Mouse (Mus musculus) lung, adult 2 months (tissue): ENCODE measurements around the gene Cit. TPM values are rescaled to one million over a fixed set of nuclear protein-coding genes. Genes with fewer than 3 reads are reported as not detected.

ENCODE experiments used
- DNase-seq: peaks from one replicate; pipeline ENCODE4 v3.0.0; 2022
- H3K4me1 ChIP-seq: fragments of 200-500 bp; 2 replicates; pipeline ENCODE4 v1.6.1; 2011; ENCODE audit warnings: low read length; ENCODE audit not compliant: control insufficient read depth, insufficient read depth
- H3K4me3 ChIP-seq: fragments of 200-500 bp; replicated peaks from 2 replicates; pipeline ENCODE3; 2011; ENCODE audit warnings: low read depth, mild to moderate bottlenecking, control low read depth, low read length; ENCODE audit errors: extremely low read depth
- CTCF ChIP-seq: fragments of 200-500 bp; IDR thresholded peaks from 2 replicates; pipeline ENCODE4 v1.5.1; 2011; ENCODE audit warnings: mild to moderate bottlenecking, low read length, control low read depth; ENCODE audit not compliant: insufficient read depth
- POLR2A ChIP-seq: fragments of 200-500 bp; IDR thresholded peaks from 2 replicates; pipeline ENCODE4 v1.6.1; 2011; ENCODE audit warnings: low read depth, mild to moderate bottlenecking, control low read depth, low read length, borderline replicate concordance; ENCODE audit errors: extremely low read depth
- WGBS: fragments of 180-500 bp; shearing (Covaris S2); methylation state at CpG from one replicate; pipeline ENCODE4 v1.1.7; 2018; 5-methylcytosine and 5-hydroxymethylcytosine counted together
- polyA plus RNA-seq: library from polyadenylated mRNA; depleted of rRNA; stranded (reverse); fragments of >200 nt; gene quantifications from 2 replicates; pipeline ENCODE4 v1.2.3, GENCODE M21; 2012

Gene Cit
- polyA plus RNA-seq, 1 experiment = 4.0 TPM

DNA sequence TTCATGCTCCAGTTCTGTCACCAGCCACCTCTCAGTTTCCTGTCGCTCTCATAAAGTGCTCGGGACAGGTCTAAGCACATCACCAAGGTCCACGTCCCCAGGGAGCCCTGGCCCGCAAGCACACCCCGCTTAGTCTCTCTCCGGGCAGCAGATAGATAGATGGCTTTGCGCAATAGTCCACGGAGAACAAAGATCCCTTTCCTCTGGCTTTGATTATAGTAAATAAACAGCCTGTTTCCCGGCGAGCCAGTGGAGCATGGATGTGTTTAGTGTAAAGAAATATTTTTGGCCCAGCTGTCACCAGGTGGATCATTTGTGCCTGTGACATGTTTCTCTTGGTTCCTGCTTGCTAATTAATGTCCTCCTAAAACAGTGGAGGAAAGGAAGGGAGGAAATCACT, 132.2 kb downstream of the Cit start:
- DNase-seq = no peak
- Histone ChIP-seq H3K4me3 (peak overlapping the region; percentile 26), H3K4me1 (peaks cover 9% of the 10 kb centered on the region)
- 32% methylated on average over 10 of the region's 10 CpGs for WGBS
- no peak for TF ChIP-seq POLR2A
- TF ChIP-seq CTCF = no peak

DNA sequence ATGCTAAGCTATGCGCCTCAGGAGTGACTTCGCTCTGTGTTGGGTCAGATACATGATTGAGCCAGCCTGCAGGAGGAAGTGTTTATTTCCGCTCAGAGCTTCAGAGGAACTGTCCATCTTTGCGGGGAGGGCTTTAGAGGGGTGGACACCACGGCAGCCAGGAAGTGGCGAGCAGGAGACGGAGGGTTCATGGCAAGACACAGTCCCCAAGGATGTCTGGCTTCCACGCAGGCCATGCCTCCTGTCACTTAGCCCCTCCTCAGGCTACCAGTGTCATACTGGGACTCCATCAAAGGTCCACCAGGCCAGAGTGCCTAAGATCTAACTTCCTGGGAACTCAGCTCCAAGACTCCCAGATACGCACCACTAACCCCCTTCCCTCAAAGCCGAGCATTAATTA, 132.7 kb downstream of the Cit start:
- DNase-seq = peak; percentile 29
- H3K4me3 ChIP-seq = peak overlapping the region; percentile 0

DNA sequence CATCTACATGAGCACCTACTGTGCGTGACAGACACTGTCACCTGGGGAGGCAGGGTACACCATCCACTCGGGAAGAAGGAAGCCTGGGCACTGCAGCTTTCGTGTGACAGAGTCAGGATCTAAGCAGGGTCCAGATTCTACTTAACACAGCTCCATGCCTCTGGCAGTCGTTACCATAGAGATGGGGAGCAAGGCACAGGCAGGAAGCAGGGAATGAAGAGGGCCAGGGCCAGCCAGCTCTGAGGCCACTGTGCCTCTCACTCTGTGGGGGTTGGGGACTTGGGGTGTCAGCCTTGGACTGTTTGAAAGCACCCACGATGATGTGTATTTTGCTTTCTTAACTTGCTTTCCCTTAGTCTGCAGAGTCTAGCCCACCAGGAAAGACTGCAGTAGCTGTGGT, 133.2 kb downstream of the Cit start:
- no peak for DNase-seq
- peaks cover 9% of the 10 kb centered on the region for H3K4me1 ChIP-seq
- WGBS = 48% methylated on average over 5 of the region's 5 CpGs
- no peak for TF ChIP-seq CTCF
- TF ChIP-seq POLR2A = no peak
- H3K4me3 ChIP-seq = no peak overlapping the region

More for the DNA sequence above, 132.7 kb downstream of the Cit start:
- 49% methylated on average over 10 of the region's 10 CpGs for WGBS
- TF ChIP-seq POLR2A = peak; percentile 73; the same call in 1 of the 2 replicates
- TF ChIP-seq CTCF = no peak
- H3K4me1 ChIP-seq = peaks cover 9% of the 10 kb centered on the region

DNA sequence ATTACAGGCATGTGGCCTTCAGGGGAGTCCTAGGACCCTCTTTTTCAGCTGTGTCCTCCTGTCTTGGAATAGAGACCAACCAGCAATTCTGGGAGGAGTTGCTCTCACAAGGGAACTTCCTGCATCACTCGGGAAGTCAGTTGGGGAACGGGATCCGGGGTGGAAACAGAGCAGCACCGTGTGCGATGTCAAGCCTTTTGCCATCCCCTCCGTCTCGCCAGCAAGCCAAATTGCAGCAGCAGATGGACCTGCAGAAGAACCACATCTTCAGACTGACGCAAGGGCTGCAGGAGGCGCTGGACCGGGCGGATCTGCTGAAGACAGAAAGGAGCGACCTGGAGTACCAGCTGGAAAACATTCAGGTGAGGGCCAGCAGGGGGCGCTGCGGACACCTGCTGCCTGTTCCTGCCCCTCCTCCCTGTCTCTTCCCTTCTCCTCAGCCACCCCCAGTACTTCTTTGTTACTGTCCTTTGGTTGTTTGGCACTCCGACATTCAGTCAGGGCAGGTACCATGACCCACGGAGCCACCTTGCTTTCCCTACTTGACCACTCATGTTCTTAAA, 134.1 kb downstream of the Cit start:
- no peak overlapping the region for H3K4me3 ChIP-seq
- H3K4me1 ChIP-seq = peaks cover 9% of the 10 kb centered on the region
- 65% methylated on average over 16 of the region's 16 CpGs for WGBS
- no peak for TF ChIP-seq POLR2A
- TF ChIP-seq CTCF = peak; percentile 35
- DNase-seq = peak; percentile 18

DNA sequence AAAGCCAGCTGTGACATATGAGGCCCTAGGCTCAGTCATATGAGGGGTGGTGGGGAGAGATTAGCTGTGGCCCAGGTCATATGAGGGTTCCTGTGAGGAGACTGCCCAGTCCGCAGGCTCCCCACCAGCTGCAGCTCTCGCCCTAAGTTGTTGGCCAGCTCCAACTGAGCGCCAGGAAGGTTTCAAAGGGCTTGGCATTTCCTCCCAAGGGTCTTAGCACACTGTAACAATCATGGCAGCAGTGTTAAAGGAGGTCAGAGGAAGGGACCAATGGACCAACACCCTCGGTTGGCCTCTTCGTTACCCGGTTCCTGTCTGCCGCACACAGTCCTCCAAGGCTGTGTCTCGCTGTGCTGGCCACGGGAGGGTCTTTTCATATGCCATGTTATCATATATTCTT, 135.5 kb downstream of the Cit start:
- no peak for DNase-seq
- TF ChIP-seq POLR2A = no peak
- TF ChIP-seq CTCF = no peak
- 66% methylated on average over 9 of the region's 9 CpGs for WGBS
- H3K4me3 ChIP-seq = no peak overlapping the region
- H3K4me1 ChIP-seq = peaks cover 9% of the 10 kb centered on the region

DNA sequence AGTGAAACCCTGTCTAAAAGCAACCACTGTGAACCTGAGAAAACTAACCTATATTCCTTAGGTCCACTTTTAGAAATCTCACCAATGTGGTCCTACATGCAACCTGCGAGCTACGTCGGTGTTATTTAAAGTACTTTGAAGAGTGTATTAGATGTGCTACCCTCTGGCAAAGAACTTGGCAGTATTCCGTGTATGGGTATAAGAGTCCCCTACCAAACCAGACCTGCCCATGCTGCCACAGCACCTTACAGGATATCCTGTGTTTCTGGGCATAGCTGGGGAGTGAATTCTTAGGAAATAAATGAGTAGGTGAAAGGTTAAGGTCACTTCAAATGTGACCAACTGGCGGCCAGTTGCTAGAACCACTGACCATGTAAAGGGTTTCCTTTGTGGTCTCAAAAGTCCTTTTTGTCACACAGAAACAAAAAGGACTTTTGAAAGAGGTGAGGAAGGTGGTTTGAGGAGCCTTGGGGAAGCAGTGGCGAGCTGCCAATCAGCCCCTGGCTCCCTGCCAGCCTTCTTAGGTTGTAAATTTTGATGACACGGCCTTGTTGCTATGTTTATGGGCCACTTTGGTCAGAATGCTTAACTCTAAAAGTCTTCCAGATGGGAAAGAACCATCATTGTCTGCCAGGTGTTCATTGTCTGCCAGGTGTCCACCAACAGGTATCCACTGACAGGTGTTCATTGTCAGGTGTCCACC, 137.7 kb downstream of the Cit start:
- Histone ChIP-seq H3K4me3 (no peak overlapping the region), H3K4me1 (peaks cover 5% of the 10 kb centered on the region)
- TF ChIP-seq CTCF (no peak), POLR2A (no peak)
- DNase-seq = no peak
- 46% methylated on average over 7 of the region's 7 CpGs for WGBS

DNA sequence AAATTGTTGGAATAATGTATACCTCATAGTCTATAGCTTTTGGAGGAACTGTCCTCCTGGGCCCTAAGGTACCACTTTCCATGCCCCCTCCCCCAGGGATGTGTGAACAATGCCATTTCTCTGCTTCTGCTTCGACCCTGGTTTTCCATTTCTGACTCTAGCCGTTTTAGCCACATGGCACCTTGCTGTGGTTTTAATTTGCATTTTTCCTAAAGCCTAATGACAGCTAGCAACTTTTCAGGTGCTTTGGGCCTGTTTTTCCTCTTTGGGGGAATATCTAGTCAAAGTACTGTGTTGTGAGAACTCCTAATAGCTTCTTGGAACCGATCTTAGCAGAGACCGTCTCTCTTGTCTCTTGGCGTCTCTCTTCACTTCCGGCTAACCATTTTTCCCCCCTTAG, 139.3 kb downstream of the Cit start:
- no peak for TF ChIP-seq CTCF
- no peak for TF ChIP-seq POLR2A
- no peaks in the 10 kb centered on the region for H3K4me1 ChIP-seq
- 90% methylated on average over 6 of the region's 6 CpGs for WGBS

DNA sequence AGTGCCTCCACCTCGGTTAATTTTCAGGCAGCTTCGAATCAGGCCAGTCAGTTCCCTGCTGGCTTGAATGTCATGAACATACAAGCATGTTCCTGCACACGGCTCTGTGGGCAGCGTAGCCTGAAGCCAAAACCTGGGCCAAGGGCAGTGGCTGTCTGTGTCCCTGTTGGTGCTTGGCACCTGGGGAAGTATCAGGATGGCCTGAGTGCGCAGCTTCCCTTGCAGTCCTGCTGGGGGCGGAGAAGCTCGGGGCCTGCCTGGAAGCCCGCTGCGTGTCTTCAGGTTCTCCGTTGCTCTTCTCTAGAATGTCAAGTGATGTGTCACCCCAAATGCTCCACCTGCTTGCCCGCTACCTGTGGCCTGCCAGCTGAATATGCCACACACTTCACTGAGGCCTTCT, 140.0 kb downstream of the Cit start:
- WGBS = 88% methylated on average over 11 of the region's 11 CpGs
- DNase-seq = no peak
- Histone ChIP-seq H3K4me1 (no peaks in the 10 kb centered on the region), H3K4me3 (no peak overlapping the region)
- TF ChIP-seq POLR2A (no peak), CTCF (no peak)

More for the DNA sequence above, 139.3 kb downstream of the Cit start:
- no peak overlapping the region for H3K4me3 ChIP-seq
- DNase-seq = no peak

DNA sequence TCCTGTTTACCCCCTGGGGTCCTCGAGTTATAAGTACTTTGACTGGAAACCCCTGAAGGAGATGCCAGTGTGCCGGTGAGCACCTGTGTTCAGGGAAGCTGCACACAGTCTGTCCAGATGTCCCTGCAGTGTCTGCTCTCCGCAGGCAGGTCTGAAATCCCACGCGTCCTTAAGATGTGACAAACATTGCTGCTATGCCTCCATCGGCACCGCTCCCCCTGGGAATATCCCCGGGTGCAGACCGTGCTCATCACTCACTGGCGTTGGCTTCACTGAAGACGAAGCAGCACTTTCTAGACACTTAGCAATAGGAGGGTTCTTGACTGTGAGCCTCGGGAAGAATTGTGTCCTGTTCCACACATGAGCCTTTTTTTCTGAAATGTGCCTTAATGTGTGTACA, 142.2 kb downstream of the Cit start:
- TF ChIP-seq CTCF (no peak), POLR2A (no peak)
- 87% methylated on average over 12 of the region's 12 CpGs for WGBS
- no peak overlapping the region for H3K4me3 ChIP-seq
- DNase-seq = no peak
- no peaks in the 10 kb centered on the region for H3K4me1 ChIP-seq

DNA sequence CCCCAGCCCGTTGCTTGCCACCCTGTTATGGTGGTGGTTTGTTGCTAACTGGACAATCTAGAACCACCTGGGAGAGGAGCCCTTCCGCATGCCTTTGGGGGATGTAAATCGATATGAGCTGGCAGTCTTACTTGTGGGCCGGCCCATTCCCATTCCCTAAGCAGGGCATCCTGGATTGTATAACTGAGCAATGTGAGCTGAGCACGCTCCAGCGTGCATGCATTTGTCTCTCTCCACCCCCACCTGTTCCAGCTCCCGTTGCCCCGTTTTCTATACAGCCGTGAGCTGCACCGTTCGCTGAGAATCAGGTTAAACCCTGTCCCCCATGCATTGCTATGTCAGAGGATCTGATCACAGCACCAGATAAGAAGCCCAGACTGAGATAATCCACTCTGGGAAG, 146.6 kb downstream of the Cit start:
- no peak for DNase-seq
- no peak overlapping the region for H3K4me3 ChIP-seq
- 95% methylated on average over 11 of the region's 11 CpGs for WGBS
- TF ChIP-seq POLR2A (no peak), CTCF (no peak)
- no peaks in the 10 kb centered on the region for H3K4me1 ChIP-seq

DNA sequence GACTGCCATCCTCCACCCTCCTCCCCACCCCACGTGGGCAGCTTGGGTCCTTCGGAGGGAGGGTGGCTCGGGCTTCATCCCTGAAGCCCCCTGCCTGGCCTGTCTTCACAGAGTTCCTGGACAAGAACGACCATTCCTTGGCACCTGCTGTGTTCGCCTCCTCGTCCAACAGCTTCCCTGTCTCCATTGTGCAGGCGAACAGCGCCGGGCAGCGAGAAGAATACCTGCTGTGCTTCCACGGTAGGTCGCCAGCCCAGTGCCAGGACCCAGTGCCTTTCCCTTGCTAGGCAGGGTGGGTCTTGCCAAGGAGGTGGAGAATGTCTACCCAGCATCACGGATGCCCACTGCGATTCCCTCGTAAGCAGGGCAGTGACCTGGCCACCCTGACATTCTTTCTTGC, 149.0 kb downstream of the Cit start:
- Histone ChIP-seq H3K4me3 (no peak overlapping the region), H3K4me1 (no peaks in the 10 kb centered on the region)
- DNase-seq = no peak
- TF ChIP-seq POLR2A = no peak
- TF ChIP-seq CTCF = no peak
- WGBS = 94% methylated on average over 15 of the region's 15 CpGs
